Mouse (Mus musculus): ENCODE measurements around the gene B3gnt6.

The B3gnt6 gene

DNA sequence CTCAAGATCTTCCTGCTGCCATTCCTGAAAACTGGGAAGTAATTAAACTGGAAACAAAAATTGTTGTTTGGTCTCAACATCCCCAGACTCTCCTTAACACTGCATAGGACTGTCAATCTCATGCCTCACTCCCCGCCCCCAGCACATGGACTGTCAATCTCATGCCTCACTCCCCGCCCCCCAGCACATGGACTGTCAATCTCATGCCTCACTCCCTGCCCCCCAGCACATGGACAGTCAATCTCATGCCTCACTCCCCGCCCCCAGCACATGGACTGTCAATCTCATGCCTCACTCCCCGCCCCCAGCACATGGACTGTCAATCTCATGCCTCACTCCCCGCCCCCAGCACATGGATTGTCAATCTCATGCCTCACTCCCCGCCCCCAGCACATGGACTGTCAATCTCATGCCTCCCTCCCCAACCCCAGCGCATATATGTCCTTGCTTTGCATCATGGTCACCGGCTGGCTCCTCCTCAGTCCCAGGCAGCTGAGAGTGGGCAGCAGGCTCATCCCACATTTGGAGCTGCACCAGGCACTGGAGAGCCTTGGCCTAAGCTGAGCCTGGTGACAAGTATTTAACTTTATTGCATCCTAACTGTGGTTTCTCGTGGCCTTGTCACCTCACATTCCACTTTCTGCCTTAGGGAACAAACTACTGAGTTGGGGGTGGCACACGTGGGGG is 50.4 kb downstream of the B3gnt6 start:
- DNase-seq (ENCODE audit: low spot score): no peak

DNA sequence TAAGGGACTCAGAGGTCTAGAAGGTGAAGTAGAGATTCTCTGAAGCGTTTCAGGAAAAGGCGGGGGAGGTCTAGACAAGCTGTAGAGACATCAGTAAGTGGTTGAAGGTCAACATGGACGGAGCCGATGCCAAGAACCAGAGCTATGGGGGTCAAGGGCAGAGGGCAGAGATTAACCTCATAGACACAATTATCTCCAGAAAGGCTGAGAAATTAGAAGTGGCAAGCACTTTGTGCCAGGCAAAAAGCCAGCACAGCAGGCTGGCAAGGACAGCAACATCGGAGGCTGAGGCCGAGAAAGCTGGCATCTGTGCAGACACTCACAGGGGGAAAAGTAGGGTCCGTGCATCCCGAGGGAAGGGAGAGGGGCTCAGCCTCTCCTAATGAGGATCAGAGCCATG is 51.5 kb downstream of the B3gnt6 start:
- DNase-seq (ENCODE audit: low spot score): peak; percentile 54

DNA sequence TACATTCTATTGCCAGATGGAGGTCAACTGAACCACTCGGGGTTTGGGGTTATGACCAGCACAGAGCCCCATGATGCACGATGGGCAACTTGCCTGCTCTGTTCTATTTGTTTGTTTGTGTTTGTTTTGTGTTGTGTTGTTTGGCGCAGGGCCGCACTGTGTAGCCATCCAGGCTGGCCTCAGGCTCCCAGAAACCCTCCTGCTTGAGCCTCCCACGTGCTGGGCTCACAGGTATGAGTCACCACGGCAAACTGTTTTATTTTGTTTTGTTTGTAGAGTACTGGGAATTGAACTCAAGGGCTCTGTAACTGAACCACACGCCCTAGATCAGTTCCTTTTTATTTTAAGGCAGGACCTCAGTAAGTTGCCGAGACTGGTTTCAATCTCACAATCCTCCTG is 52.8 kb downstream of the B3gnt6 start:
- peak; percentile 55 for DNase-seq (ENCODE audit: low spot score)

DNA sequence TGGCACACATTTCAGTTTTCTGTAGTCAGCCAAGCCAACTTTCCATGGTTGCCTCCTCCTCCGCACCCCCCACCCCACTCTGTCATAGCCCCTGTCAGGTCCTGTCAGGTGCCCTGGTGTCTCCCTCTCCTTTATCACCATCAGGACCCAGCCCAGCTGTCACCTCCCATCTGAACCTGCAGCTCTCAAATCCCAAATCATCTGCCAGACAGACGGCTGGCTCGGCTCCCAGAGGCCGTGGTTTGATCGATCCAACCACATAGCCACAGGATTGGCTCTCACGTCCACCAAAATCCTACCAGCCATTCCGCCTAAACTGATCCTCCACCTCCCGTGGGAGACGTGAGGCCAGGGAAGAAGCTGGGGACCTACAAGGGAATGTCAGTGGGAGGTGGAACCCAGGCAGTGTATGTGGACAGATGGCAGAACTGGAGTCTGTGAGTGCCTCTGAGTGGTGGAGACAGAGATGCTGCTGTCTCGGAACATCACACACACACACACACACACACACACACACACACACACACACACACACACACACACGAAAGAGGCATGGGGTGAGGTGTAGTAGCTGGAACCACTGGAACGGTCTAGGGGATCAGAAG is 53.3 kb downstream of the B3gnt6 start:
- no peak for DNase-seq (ENCODE audit: low spot score)

DNA sequence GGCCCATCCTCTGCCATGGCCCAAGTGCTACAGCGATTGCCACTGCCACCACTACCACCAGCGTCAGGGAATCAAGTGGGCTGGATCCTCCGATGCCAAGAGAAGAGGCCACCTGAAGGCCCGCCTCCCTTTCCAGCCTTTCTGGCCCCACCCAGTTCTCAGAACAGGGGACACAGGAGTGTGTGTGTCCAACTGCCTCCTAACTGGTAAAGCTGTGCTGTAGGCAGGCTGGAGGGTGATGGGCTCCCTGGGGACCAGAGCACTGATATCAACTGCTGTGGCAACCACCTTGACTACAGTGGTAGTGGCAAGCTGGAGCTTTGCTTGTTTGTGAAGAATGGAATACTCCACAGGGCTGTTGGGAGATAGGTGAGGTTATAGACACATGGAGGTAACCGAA is 53.9 kb downstream of the B3gnt6 start, which contains the start of gene Omp:
Gene Omp, minus strand, starts transcription at position 101 of the 400 bp plus-strand sequence.
- DNase-seq (ENCODE audit: low spot score): no peak

DNA sequence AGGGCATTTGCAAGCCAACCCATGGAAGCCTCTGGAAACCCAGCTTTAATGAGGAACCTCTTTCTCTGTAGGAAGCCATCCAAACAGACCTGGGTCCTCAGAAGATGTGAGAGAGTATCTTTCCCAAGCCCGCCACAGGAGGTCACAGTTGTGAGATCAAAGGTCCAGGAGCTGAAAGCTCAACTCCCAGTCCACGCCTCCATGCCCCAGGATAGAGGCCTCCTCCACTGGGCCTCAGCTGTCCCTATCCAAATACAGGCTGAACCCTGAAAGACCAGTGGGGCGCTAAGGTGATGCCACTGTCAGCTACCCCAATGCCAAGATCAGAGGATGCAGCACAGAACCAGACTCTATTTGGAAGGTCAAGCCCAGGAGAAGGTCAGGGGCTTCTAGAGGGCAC is 56.6 kb downstream of the B3gnt6 start:
- no peak for DNase-seq (ENCODE audit: low spot score)
